Mouse (Mus musculus) frontal cortex, adult 2 months (tissue): ENCODE measurements around the gene Cdkl2. TPM values are rescaled to one million over a fixed set of nuclear protein-coding genes. Genes with fewer than 3 reads are reported as not detected.

Source experiments
- DNase-seq, 2 experiments: peaks; one replicate each; pipeline ENCODE4 v3.0.0; 2022; ENCODE audit warnings: low spot score in 1 of 2; ENCODE audit errors: extremely low spot score in 1 of 2
- polyA plus RNA-seq: library from polyadenylated mRNA; depleted of rRNA; stranded (reverse); fragments of >200 nt; gene quantifications from 2 replicates; pipeline ENCODE4 v1.2.3, GENCODE M21; 2012; rRNA removed

The Cdkl2 gene
- polyA plus RNA-seq = 16.0 and 22.6 TPM in 2 replicates

DNA sequence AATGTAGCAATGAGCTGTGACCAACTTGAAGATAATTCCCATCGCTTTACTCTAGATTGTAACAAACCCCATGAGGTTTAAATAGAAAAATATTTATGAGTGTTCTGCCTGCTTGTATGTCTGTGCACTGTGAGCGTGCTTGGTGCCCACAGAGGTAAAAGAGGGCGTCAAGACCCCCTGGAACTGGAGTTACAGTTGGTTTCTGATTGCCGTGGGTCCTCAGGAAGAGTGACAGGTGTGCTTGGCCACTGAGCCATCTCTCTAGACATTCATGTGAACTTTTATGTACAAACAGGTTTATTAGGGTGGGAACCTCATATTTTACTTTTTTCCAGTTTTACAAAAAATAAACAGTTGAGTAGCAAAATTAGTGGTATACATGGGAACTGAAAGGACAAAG is at the start of gene Cdkl2:
Gene Cdkl2 (minus strand): TSS at position 101 of the 400 bp plus-strand sequence.
- no peak for DNase-seq

GRCm38 (mm10) chr5:92087469-92087868 is 43.8 kb upstream of the Cdkl2 start:
- DNase-seq = no peak

- no peak for DNase-seq
Observed at GRCm38 (mm10) chr5:92085821-92086550, 42.3 kb upstream of the Cdkl2 start.

GRCm38 (mm10) chr5:92085246-92085645 is 41.6 kb upstream of the Cdkl2 start:
- DNase-seq = no peak

GRCm38 (mm10) chr5:92083417-92084038 is 39.8 kb upstream of the Cdkl2 start, which contains the start of gene G3bp2:
TSS of gene G3bp2 (minus strand) at chr5:92083719.
- peak; percentile 90 to 96 for DNase-seq

DNA sequence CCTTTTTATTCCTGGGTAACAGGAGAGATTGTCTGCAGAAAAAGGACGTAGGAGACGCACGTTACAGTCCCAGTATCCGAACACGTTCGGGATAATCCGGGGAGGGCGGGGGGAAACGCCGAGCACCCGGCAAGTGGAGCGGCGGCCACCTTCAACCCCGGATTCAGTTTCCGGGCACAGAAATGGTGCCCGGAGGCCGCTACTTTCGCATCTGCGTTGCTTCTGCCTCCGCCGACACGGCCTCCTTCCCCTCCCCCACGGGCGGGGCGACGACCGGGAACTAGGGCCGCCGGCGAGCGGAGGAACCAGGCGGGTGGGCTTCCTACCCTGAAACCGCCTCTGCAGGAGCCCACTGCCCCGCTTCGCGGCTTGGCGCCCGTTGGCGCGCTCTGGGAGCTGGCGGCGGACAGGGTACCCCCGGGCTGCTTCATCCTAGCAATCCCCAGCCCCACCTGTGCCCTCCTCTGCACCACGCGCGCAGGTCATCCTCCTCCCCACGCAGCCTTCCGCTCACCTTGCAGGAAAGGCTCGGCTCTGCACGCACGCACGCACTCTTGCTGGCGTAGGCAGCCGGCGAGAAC is 39.2 kb upstream of the Cdkl2 start:
- peak in 1 of 2 experiments; percentile 59 for DNase-seq

DNA sequence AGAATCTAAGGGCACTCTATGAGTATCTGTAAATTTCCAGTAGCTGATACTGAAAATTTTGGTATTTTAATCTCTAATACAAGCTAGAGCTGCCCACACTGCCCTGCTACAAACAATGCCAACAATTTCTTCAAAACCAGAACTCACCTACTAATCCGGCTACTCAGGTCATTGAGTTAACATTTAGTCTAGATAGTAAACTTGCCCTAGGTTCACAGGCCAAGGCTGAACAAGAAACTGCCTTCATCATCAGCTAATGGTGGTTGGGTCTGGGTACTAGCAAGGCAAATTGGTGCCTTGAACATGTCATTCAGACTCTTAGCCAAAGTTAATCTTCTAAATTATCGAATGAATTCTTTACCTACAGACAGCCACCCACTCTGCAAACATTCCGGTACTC is 37.6 kb upstream of the Cdkl2 start:
- no peak for DNase-seq

DNA sequence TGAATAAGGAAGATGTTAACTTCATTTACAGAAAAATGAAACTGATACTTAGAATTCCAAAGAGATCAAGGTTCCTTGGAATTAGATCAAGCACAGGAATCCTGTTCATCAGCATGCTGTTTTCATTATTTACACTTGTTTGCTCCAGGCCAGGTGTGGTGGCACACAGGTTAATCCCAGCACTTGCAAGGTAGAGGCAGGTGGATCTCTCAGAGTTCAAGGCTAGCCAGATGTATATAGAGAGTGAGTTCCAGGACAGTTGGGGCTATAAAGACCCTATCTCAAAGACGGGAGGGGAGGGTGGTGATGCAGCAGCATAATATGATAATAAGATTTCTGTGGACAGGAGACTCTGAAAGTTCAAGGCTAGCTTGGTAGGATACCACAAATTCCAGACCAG is 36.7 kb upstream of the Cdkl2 start:
- no peak for DNase-seq

GRCm38 (mm10) chr5:92079304-92079703 is 35.6 kb upstream of the Cdkl2 start:
- DNase-seq = no peak

GRCm38 (mm10) chr5:92078751-92079150 is 35.1 kb upstream of the Cdkl2 start:
- DNase-seq = no peak

DNA sequence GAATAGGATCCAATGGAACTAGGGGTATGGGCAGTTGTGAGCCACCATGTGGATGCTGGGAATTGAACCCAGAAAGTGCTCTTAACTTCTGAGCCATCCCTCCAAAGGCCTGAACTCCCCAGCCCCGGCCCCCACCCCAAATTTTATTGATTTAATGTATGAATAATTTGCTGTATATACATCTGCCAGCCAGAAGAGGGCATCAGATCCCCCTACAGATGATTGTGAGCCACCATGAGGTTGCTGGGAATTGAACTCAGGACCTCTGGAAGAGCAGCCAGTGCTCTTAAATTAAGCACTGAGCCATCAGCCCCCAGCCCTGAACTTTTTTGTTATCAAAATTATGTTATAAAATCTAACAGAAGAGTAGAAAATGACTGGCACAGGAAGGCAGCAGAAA is 32.6 kb upstream of the Cdkl2 start:
- no peak for DNase-seq

GRCm38 (mm10) chr5:92074061-92074460 is 30.4 kb upstream of the Cdkl2 start:
- DNase-seq = no peak

DNA sequence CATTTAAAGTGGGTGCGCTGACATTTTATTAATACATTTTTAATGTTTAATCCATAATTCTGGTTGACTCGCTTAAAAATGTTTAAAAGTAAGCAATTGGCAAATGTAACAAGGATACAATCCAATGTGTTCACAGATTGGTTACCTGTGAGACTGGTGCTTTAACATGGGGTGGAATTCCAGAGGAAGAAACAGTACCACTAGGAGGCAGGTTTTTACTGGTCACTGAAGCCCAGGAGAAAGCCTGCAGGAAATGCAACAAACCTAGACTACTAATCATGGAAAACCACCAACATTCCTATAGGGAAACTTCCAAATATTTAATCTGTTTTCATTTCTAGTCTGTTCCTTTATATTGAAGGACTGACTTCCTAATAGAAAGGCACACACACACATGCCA is 19.5 kb upstream of the Cdkl2 start:
- no peak for DNase-seq

GRCm38 (mm10) chr5:92052866-92053265 is 9.2 kb upstream of the Cdkl2 start:
- no peak for DNase-seq

DNA sequence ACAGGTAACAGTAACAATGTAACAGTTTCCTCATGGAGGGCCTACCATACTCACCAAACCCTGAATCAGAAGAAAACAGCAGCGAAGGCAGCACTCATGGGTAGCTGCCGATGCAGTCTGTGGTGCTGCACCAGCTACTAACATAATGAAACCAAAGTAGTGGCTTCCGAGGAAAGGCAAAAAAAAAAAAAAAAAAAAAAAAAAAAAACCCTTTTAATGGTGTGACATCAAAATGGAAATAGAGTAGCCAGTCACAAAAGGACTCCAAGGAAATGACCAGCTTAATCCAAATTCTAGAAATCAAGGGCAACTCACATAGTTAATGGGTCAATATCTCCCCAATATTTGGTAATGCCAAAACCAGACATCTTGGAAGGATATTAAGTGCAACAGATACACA is 6.7 kb upstream of the Cdkl2 start:
- DNase-seq = no peak

- DNase-seq = peak; percentile 86 to 98
Observed at GRCm38 (mm10) chr5:92042377-92043348, 1.0 kb downstream of the Cdkl2 start.

DNA sequence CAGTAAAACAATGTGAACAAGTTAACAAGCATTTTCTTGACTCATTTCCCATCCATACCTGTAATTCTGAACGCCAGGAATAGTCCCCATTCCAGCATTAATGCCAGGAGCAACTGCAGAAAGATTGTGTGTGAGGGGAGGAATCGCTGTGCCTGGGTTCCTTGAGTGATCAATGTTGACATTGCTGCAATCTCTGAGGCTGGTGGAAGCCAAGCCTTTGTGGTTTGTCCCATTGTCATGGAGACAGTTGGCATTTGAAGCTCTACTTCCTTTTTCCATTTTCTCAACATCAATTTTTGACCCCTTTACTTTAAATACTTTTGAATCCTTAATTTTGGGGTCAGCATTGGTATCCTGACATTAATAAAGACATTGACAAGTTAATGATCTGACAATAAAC is 23.7 kb downstream of the Cdkl2 start:
- DNase-seq = no peak

- no peak for DNase-seq
Observed at GRCm38 (mm10) chr5:92011756-92012155, 31.9 kb downstream of the Cdkl2 start.

GRCm38 (mm10) chr5:92009827-92010226 is 33.9 kb downstream of the Cdkl2 start:
- no peak for DNase-seq

- peak in 1 of 2 experiments; percentile 44 for DNase-seq
Observed at GRCm38 (mm10) chr5:92003011-92003410, 40.7 kb downstream of the Cdkl2 start.

DNA sequence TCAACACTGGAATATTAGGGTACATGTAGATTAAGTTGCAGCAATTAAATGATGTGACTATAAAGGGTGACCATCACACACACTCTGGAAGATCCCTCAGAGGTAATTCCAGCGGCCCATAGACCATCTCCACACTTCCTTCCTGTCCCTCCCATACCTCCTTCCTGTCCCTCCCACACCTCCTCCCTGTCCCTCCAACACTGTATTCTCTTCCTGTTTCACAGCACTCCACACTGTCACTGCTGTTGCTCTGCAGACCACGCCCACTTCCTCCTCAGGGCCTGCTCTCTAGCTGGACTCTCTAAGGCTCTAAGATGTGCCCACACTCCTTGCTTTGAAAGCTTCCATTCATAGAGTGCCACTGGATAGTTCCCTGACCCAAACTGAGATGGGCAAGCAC is 42.9 kb downstream of the Cdkl2 start:
- DNase-seq = no peak
